Mouse (Mus musculus): ENCODE data around the gene Krt81. TPM values are rescaled to one million over a fixed set of nuclear protein-coding genes. Genes with fewer than 3 reads are reported as not detected.

Gene Krt81
- polyA plus RNA-seq, 1 experiment from 2014 or later = not detected

GRCm38 (mm10) chr15:101453093-101453736 lies 10.3 kb downstream of the Krt81 start:
- peaks cover 3% of the 10 kb centered on the region for H3K4me1 ChIP-seq (replicated peaks)
- no peaks in the 10 kb centered on the region for H3K36me3 ChIP-seq
- H3K27me3 ChIP-seq = no peaks in the 10 kb centered on the region
- H3K9me3 ChIP-seq (replicated peaks) = no peaks in the 10 kb centered on the region
- no peak overlapping the region for H3K4me3 ChIP-seq
- no peak overlapping the region for H3K27ac ChIP-seq
- 2% methylated on average over 13 of the region's 13 CpGs for WGBS
- H3K9ac ChIP-seq = no peak overlapping the region
- peak overlapping the region; percentile 41 for H3K4me2 ChIP-seq
- no peak; the same call in 1 of the 2 replicates for ATAC-seq (replicated peaks; ENCODE audit: insufficient number of reproducible peaks, insufficient read depth, low FRiP score, low read depth)

GRCm38 (mm10) chr15:101447444-101447843 lies 16.1 kb downstream of the Krt81 start, which contains the start of gene Krt88:
Krt88 (plus strand) TSS chr15:101447744.
- Histone ChIP-seq H3K9me3 (replicated peaks) (no peaks in the 10 kb centered on the region), H3K4me1 (replicated peaks) (0 out of 2 replicates have a peak, but pooled peaks cover 2% of the 10 kb centered on the region), H3K4me2 (peak within 1 kb of the TSS; percentile 23; the same call in 1 of the 2 replicates), H3K36me3 (no peaks in the 10 kb centered on the region), H3K9ac (no peak within 1 kb of the TSS), H3K27ac (no peak within 1 kb of the TSS), H3K27me3 (no peaks in the 10 kb centered on the region), H3K4me3 (no peak within 1 kb of the TSS)
- WGBS = 65% methylated on average over 2 of the region's 2 CpGs
- no peak for ATAC-seq (replicated peaks; ENCODE audit: insufficient number of reproducible peaks, insufficient read depth, low FRiP score, low read depth)

GRCm38 (mm10) chr15:101446572-101446971 lies 17.0 kb downstream of the Krt81 start:
- H3K4me3 ChIP-seq = no peak overlapping the region
- H3K9ac ChIP-seq = no peak overlapping the region
- no peak overlapping the region for H3K27ac ChIP-seq
- ATAC-seq (replicated peaks; ENCODE audit: insufficient number of reproducible peaks, insufficient read depth, low FRiP score, low read depth) = no peak
- peak overlapping the region; percentile 23; the same call in 1 of the 2 replicates for H3K4me2 ChIP-seq
- no peaks in the 10 kb centered on the region for H3K27me3 ChIP-seq
- no peaks in the 10 kb centered on the region for H3K36me3 ChIP-seq
- H3K9me3 ChIP-seq (replicated peaks) = no peaks in the 10 kb centered on the region
- H3K4me1 ChIP-seq (replicated peaks) = 0 out of 2 replicates have a peak, but pooled peaks cover 2% of the 10 kb centered on the region
- WGBS = 42% methylated on average over 11 of the region's 11 CpGs

GRCm38 (mm10) chr15:101440837-101441236 lies 22.7 kb downstream of the Krt81 start:
- no peak overlapping the region for H3K4me2 ChIP-seq
- H3K4me3 ChIP-seq = no peak overlapping the region
- no peak overlapping the region for H3K9ac ChIP-seq
- no peaks in the 10 kb centered on the region for H3K9me3 ChIP-seq (replicated peaks)
- no peaks in the 10 kb centered on the region for H3K36me3 ChIP-seq
- peaks cover 6% of the 10 kb centered on the region for H3K4me1 ChIP-seq (replicated peaks)
- 60% methylated on average over 4 of the region's 4 CpGs for WGBS
- H3K27me3 ChIP-seq = peaks cover 51% of the 10 kb centered on the region
- no peak overlapping the region for H3K27ac ChIP-seq
- no peak for ATAC-seq (replicated peaks; ENCODE audit: insufficient number of reproducible peaks, insufficient read depth, low FRiP score, low read depth)

GRCm38 (mm10) chr15:101438555-101438954 lies 25.0 kb downstream of the Krt81 start, which contains the start of gene Krt87:
Krt87 (minus strand) TSS chr15:101438804.
- no peak for ATAC-seq (replicated peaks; ENCODE audit: insufficient number of reproducible peaks, insufficient read depth, low FRiP score, low read depth)
- peaks cover 6% of the 10 kb centered on the region for H3K4me1 ChIP-seq (replicated peaks)
- no peak within 1 kb of the TSS for H3K27ac ChIP-seq
- peak within 1 kb of the TSS; percentile 27 for H3K4me3 ChIP-seq
- no peaks in the 10 kb centered on the region for H3K9me3 ChIP-seq (replicated peaks)
- H3K27me3 ChIP-seq = peaks cover 51% of the 10 kb centered on the region
- no peaks in the 10 kb centered on the region for H3K36me3 ChIP-seq
- peak within 1 kb of the TSS; percentile 44 for H3K4me2 ChIP-seq
- no peak within 1 kb of the TSS for H3K9ac ChIP-seq
- WGBS = 2% methylated on average over 29 of the region's 34 CpGs

- H3K27me3 ChIP-seq = peaks cover 57% of the 10 kb centered on the region
- H3K9me3 ChIP-seq (replicated peaks) = no peaks in the 10 kb centered on the region
- no peak overlapping the region for H3K4me3 ChIP-seq
- H3K9ac ChIP-seq = no peak overlapping the region
- peaks cover 6% of the 10 kb centered on the region for H3K4me1 ChIP-seq (replicated peaks)
- 81% methylated on average over 7 of the region's 7 CpGs for WGBS
- no peak overlapping the region for H3K27ac ChIP-seq
- ATAC-seq (replicated peaks; ENCODE audit: insufficient number of reproducible peaks, insufficient read depth, low FRiP score, low read depth) = no peak
- no peaks in the 10 kb centered on the region for H3K36me3 ChIP-seq
- no peak overlapping the region for H3K4me2 ChIP-seq
Measured at GRCm38 (mm10) chr15:101436611-101437010, 26.9 kb downstream of the Krt81 start.

GRCm38 (mm10) chr15:101424914-101425313 lies 38.6 kb downstream of the Krt81 start:
- H3K9me3 ChIP-seq (replicated peaks) = no peaks in the 10 kb centered on the region
- H3K4me1 ChIP-seq (replicated peaks) = no peaks in the 10 kb centered on the region
- H3K4me3 ChIP-seq = no peak overlapping the region
- WGBS = 25% methylated on average over 5 of the region's 5 CpGs
- peaks cover 6% of the 10 kb centered on the region for H3K27me3 ChIP-seq
- H3K27ac ChIP-seq = no peak overlapping the region
- no peak overlapping the region for H3K9ac ChIP-seq
- no peak overlapping the region for H3K4me2 ChIP-seq
- H3K36me3 ChIP-seq = no peaks in the 10 kb centered on the region
- no peak for ATAC-seq (replicated peaks; ENCODE audit: insufficient number of reproducible peaks, insufficient read depth, low FRiP score, low read depth)

- 0 out of 2 replicates have a peak, but pooled peaks cover 2% of the 10 kb centered on the region for H3K4me1 ChIP-seq (replicated peaks)
- no peak overlapping the region for H3K9ac ChIP-seq
- 45% methylated on average over 6 of the region's 6 CpGs for WGBS
- peaks cover 3% of the 10 kb centered on the region for H3K27me3 ChIP-seq
- no peaks in the 10 kb centered on the region for H3K36me3 ChIP-seq
- no peak for ATAC-seq (replicated peaks; ENCODE audit: insufficient number of reproducible peaks, insufficient read depth, low FRiP score, low read depth)
- no peak overlapping the region for H3K4me3 ChIP-seq
- no peak overlapping the region for H3K27ac ChIP-seq
- H3K9me3 ChIP-seq (replicated peaks) = no peaks in the 10 kb centered on the region
- no peak overlapping the region for H3K4me2 ChIP-seq
Measured at GRCm38 (mm10) chr15:101420903-101421302, 42.6 kb downstream of the Krt81 start.

GRCm38 (mm10) chr15:101418950-101419349 lies 44.6 kb downstream of the Krt81 start:
- Histone ChIP-seq H3K9me3 (replicated peaks) (no peaks in the 10 kb centered on the region), H3K36me3 (no peaks in the 10 kb centered on the region), H3K4me1 (replicated peaks) (0 out of 2 replicates have a peak, but pooled peaks cover 2% of the 10 kb centered on the region), H3K27ac (no peak overlapping the region), H3K27me3 (peaks cover 10% of the 10 kb centered on the region), H3K4me3 (no peak overlapping the region), H3K9ac (no peak overlapping the region), H3K4me2 (no peak overlapping the region)
- WGBS = 80% methylated on average over 4 of the region's 4 CpGs
- ATAC-seq (replicated peaks; ENCODE audit: insufficient number of reproducible peaks, insufficient read depth, low FRiP score, low read depth) = no peak; the same call in 1 of the 2 replicates

- Histone ChIP-seq H3K27ac (no peak overlapping the region), H3K27me3 (peaks cover 32% of the 10 kb centered on the region), H3K4me1 (replicated peaks) (peaks cover 11% of the 10 kb centered on the region; the same call in 1 of the 2 replicates), H3K36me3 (no peaks in the 10 kb centered on the region), H3K4me2 (no peak overlapping the region), H3K9me3 (replicated peaks) (no peaks in the 10 kb centered on the region), H3K4me3 (no peak overlapping the region), H3K9ac (no peak overlapping the region)
- 50% methylated on average over 11 of the region's 11 CpGs for WGBS
- ATAC-seq (replicated peaks; ENCODE audit: insufficient number of reproducible peaks, insufficient read depth, low FRiP score, low read depth) = no peak
Measured at GRCm38 (mm10) chr15:101414807-101415565, 48.6 kb downstream of the Krt81 start.

GRCm38 (mm10) chr15:101413916-101414635 lies 49.5 kb downstream of the Krt81 start:
- Histone ChIP-seq H3K4me3 (no peak overlapping the region), H3K4me2 (no peak overlapping the region), H3K27me3 (peaks cover 32% of the 10 kb centered on the region), H3K9me3 (replicated peaks) (no peaks in the 10 kb centered on the region), H3K9ac (no peak overlapping the region), H3K36me3 (no peaks in the 10 kb centered on the region), H3K27ac (no peak overlapping the region), H3K4me1 (replicated peaks) (peaks cover 9% of the 10 kb centered on the region; the same call in 1 of the 2 replicates)
- 43% methylated on average over 7 of the region's 7 CpGs for WGBS
- ATAC-seq (replicated peaks; ENCODE audit: insufficient number of reproducible peaks, insufficient read depth, low FRiP score, low read depth) = no peak

All from heart, embryonic 15.5 days (tissue).